Mouse (Mus musculus) kidney, adult 2 months (tissue): ENCODE measurements around the gene Bms1.

Experiments used
- CTCF ChIP-seq: fragments of 200-500 bp; conservative IDR thresholded peaks from 2 replicates; pipeline ENCODE4 v1.5.1; 2011; ENCODE audit warnings: low read depth, mild to moderate bottlenecking, control low read depth, low read length, moderate library complexity, mixed read lengths; ENCODE audit not compliant: insufficient read depth, insufficient read length
- POLR2A ChIP-seq: fragments of 200-500 bp; IDR thresholded peaks from one replicate; pipeline ENCODE4 v1.6.1; 2011; ENCODE audit warnings: low read depth, low read length, control low read depth

DNA sequence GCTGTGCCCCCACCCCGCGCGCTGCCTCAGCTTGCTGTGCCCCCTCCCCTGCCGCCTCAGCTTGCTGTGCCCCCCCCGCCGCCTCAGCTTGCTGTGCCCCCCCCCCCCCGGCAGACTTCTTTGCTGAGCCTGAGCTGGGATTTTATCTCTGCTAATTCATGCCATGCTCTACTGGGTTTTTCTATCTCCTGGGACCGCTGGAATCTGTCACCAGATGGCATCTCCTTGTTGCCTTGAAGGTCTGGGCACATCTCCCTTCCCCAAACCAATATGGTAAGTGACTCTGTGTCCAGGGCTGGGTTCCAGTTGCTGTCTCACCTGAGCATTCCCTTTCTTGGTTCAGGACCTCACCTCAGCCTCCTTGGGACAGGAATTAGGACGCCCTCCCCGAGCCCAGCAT lies 41.7 kb downstream of the Bms1 start:
- TF ChIP-seq CTCF (no peak), POLR2A (no peak)
